Mouse (Mus musculus): ENCODE data around the gene Pard3b.

- TF ChIP-seq CTCF (IDR thresholded peaks at IDR 0.05; ENCODE audit: low read depth) (no peak), EP300 (IDR thresholded peaks at IDR 0.05; ENCODE audit: low read depth) (no peak)
Measured at GRCm38 (mm10) chr1:62348371-62348770, 709.7 kb downstream of the Pard3b start.
